Mouse (Mus musculus) c-Kit-positive CD71-positive TER-119-positive erythroid progenitor cells, embryonic 14.5 days (primary cell): ENCODE results near the gene Ptpn11.
"Not testable (repeated sequence)": the region's sequence is repeated elsewhere in the genome, so short reads cannot be mapped to it uniquely, and the experiment has no call there.

ENCODE experiments used
- DNase-seq: peaks from one replicate; pipeline ENCODE4 v3.0.0-alpha.2; 2013; ENCODE audit warnings: low spot score

Gene Ptpn11

GRCm38 (mm10) chr5:121215380-121216125, 24.4 kb upstream of the Ptpn11 start:
- peak; percentile 80 for DNase-seq

- DNase-seq, result no peak
Observed at GRCm38 (mm10) chr5:121214707-121215106, 23.5 kb upstream of the Ptpn11 start.

- DNase-seq, result no peak
Observed at GRCm38 (mm10) chr5:121212108-121212507, 20.9 kb upstream of the Ptpn11 start.

GRCm38 (mm10) chr5:121210601-121210924, 19.4 kb upstream of the Ptpn11 start:
- DNase-seq, result no peak

GRCm38 (mm10) chr5:121209755-121210600, 18.8 kb upstream of the Ptpn11 start:
- no peak for DNase-seq

GRCm38 (mm10) chr5:121206984-121207383, 15.8 kb upstream of the Ptpn11 start:
- DNase-seq, result no peak

GRCm38 (mm10) chr5:121206540-121206939, 15.3 kb upstream of the Ptpn11 start:
- no peak for DNase-seq

GRCm38 (mm10) chr5:121205537-121206130, 14.4 kb upstream of the Ptpn11 start:
- DNase-seq, result not testable (repeated sequence)

- peak; percentile 76 for DNase-seq
Observed at GRCm38 (mm10) chr5:121204132-121205089, 13.2 kb upstream of the Ptpn11 start, which contains the start of gene Rpl6. Rpl6 (plus strand) TSS chr5:121204481.

- DNase-seq, result no peak
Observed at GRCm38 (mm10) chr5:121202467-121202866, 11.3 kb upstream of the Ptpn11 start.

GRCm38 (mm10) chr5:121201739-121202138, 10.5 kb upstream of the Ptpn11 start:
- DNase-seq, result peak; percentile 85

GRCm38 (mm10) chr5:121198376-121198775, 7.2 kb upstream of the Ptpn11 start:
- no peak for DNase-seq

GRCm38 (mm10) chr5:121197337-121197736, 6.1 kb upstream of the Ptpn11 start:
- no peak for DNase-seq

- DNase-seq, result no peak
Observed at GRCm38 (mm10) chr5:121196764-121197163, 5.6 kb upstream of the Ptpn11 start.

GRCm38 (mm10) chr5:121194173-121194572, 3.0 kb upstream of the Ptpn11 start:
- no peak for DNase-seq

- DNase-seq, result no peak
Observed at GRCm38 (mm10) chr5:121191584-121191906, 348 bp upstream of the Ptpn11 start.

- DNase-seq, result no peak
Observed at GRCm38 (mm10) chr5:121190210-121190835, 874 bp downstream of the Ptpn11 start.

- no peak for DNase-seq
Observed at GRCm38 (mm10) chr5:121189182-121189581, 2.0 kb downstream of the Ptpn11 start.

GRCm38 (mm10) chr5:121188265-121188664, 2.9 kb downstream of the Ptpn11 start:
- DNase-seq, result no peak

- DNase-seq, result no peak
Observed at GRCm38 (mm10) chr5:121187580-121188001, 3.6 kb downstream of the Ptpn11 start.

- DNase-seq, result no peak
Observed at GRCm38 (mm10) chr5:121184945-121185551, 6.1 kb downstream of the Ptpn11 start.
